Mouse (Mus musculus) right cerebral cortex, postnatal 4 days (tissue): ENCODE measurements around the gene Olfr446.

Source experiments
- DNase-seq: peaks from one replicate; pipeline ENCODE4 v3.0.0-alpha.2; 2022

Gene Olfr446

DNA sequence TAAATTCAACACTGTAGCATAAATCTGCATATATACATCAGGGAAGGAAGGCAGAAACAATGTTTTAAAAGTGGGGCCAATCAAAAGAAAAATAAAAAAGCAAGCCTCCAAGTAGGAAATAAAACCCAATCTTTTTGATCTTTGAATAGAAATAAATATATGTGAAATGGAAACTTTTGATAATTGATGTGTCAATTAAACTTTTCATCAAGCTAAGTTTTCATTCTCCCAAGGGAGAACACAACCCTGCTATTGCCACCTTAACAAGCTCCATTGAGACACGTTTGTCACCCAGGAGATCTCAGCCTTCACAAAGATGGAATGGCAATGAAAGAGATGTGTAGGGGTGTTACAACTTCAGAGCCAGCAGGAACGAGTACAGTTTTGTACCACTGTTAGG lies at the start of gene Olfr446:
Gene Olfr446 (plus strand): TSS at position 301 of the 400 bp plus-strand sequence.
- no peak for DNase-seq

DNA sequence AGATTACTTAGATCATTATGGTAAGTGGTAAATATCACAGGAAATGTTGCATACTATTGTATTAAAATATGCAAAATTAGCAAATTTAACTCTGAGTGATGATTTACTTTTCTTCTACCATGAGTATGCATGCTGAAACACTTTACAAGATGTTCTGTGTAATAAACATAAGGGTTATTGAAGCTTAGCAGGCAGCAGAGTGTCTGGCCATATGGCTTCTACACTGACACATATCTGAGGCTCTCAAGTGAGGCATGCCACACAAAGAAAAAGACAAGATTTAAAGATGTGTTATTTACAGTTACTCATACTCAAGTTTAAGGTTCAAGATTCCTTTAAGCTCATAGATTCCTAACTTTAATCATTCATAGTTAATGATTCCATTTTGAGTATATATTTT lies 44.9 kb upstream of the Olfr446 start:
- no peak for DNase-seq

DNA sequence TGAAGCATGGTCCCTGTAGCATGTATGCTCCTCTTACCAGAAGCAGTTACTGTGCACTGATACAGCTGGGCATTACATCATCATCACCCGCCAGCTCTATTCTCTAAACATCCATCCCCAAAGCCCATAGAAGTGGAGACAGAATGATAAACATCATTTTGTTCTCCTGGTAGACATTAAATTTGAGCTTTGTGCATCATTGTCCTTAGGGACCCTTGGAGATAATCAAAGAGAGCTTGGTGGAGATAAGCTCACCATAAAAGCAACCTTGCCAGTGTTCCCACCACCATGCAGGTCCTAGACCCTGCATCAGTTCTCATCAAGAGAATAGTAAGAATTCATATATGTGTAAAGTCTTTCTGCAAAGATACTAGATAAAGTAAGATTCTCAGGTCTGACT lies 31.0 kb upstream of the Olfr446 start, which contains the start of gene Olfr448:
Gene Olfr448 (plus strand): TSS at position 301 of the 400 bp plus-strand sequence.
- DNase-seq: no peak

DNA sequence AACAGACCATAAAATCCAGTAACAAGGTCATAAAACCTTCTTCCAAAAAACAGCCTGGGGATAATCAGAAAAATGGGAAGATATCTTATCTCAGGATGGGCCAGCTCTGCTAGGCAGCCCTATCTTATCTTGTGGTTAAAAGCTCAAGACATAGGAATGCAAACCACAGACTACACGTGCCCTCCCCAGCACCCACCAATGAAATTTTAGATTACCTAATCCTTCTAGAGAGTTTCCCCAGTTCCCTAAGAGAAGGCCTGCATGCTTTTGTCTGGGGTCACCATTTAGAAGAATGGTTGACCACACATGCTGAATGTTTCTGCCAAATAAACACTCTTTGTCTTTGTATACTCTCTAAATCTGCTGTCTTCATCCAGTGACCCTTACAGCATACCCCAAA lies 20.8 kb upstream of the Olfr446 start:
- no peak for DNase-seq

DNA sequence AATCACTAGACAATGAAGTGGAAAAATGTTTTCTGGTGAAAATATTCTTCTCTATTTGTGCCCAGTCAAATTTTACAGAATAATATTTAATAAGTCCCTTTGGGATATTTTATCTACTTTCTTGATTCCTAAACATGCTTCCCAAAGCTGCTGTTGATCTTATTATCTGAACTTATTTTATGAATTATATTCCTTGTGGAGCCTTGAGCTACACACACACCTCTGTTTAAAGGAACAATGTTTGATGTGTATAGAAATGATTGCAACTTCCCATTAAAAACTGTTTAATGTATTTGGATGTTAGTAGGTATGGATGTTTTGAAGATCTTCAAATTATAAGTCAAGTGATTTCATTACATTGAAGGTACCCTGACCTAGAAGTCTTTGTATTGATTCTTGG lies 12.6 kb upstream of the Olfr446 start, which contains the start of gene Olfr447:
Gene Olfr447 (plus strand): TSS at position 301 of the 400 bp plus-strand sequence.
- DNase-seq: no peak

DNA sequence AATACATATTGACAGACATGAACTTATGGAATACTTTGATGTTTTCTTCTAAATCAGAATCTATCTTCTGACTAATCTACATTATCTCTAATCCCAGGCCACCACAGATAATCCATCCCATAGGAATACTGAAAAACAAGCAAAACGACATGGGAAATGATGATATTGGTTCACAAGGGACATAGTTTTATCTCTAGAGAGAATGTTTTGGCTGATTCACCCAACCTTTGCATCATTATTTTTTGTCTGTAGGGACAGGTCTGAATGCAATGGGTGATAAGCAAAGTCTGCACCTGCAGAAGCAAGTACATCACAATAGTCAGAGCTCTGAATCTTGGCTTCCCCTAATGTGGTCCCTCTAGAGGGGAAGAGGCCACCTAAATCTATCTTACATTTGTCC lies 27.6 kb downstream of the Olfr446 start, which contains the start of gene Olfr444:
Gene Olfr444 (plus strand): TSS at position 301 of the 400 bp plus-strand sequence.
- no peak for DNase-seq

DNA sequence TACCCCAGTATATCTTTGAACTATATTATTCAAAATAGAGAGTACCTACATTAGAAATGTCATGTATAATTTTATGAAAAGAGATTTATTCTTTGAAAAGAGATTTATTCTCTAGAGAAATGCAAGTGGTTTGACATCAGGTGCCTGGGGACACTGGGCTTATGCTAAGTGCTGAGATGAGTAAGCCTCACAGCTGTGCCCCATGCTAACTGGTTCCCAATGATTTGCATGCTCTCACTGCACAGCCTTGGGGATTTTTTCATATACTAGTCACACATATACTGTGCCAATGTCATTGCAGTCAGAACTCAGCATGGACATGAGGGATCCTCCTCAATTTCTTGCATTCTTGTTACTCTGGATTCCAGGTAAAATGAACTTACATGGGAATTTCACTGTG lies 59.2 kb downstream of the Olfr446 start:
- DNase-seq: no peak
